Mouse (Mus musculus) lung, postnatal 0 days (tissue): Measurements from ENCODE around the gene Urb1. TPM values are rescaled to one million over a fixed set of nuclear protein-coding genes. Genes with fewer than 3 reads are reported as not detected.

ENCODE experiments used
- ATAC-seq: fragments of 200-750 bp; cut with Nextera tagmentation; 2 replicates; pipeline ENCODE4 v1.8.0; 2017; ENCODE audit warnings: moderate library complexity
- DNase-seq: peaks from one replicate; pipeline ENCODE4 v3.0.0-alpha.2; 2016; ENCODE audit warnings: low spot score
- H3K27ac ChIP-seq: fragments of 300-500 bp; sonication (generic); 2 replicates; pipeline ENCODE4 v1.5.1; 2014; ENCODE audit warnings: antibody characterized with exemption, mild to moderate bottlenecking, low read length, mixed read lengths
- H3K27me3 ChIP-seq: fragments of 300-500 bp; sonication (generic); replicated peaks from 2 replicates; pipeline ENCODE4 v1.6.1; 2014; ENCODE audit warnings: low read length, mixed read lengths; ENCODE audit not compliant: insufficient read depth
- H3K36me3 ChIP-seq: fragments of 300-500 bp; sonication (generic); 2 replicates; pipeline ENCODE4 v1.6.1; 2014; ENCODE audit warnings: low read length, mixed read lengths; ENCODE audit not compliant: insufficient read depth
- H3K4me1 ChIP-seq: fragments of 300-500 bp; sonication (generic); 2 replicates; pipeline ENCODE4 v1.6.1; 2014; ENCODE audit warnings: antibody characterized with exemption, low read depth, low read length, mixed read lengths; ENCODE audit not compliant: insufficient read depth
- H3K4me2 ChIP-seq: fragments of 300-500 bp; sonication (generic); replicated peaks from 2 replicates; pipeline ENCODE4 v1.6.1; 2014; ENCODE audit warnings: low read depth, mild to moderate bottlenecking, low read length, moderate library complexity, mixed read lengths
- H3K4me3 ChIP-seq: fragments of 300-500 bp; sonication (generic); 2 replicates; pipeline ENCODE4 v1.5.1; 2014; ENCODE audit warnings: low read depth, low read length
- H3K9ac ChIP-seq: fragments of 300-500 bp; sonication (generic); replicated peaks from 2 replicates; pipeline ENCODE4 v1.6.1; 2014; ENCODE audit warnings: low read depth, mild to moderate bottlenecking
- H3K9me3 ChIP-seq: fragments of 300-500 bp; sonication (generic); 2 replicates; pipeline ENCODE4 v1.6.1; 2016; ENCODE audit warnings: low read length, mixed read lengths
- CTCF ChIP-seq: IDR thresholded peaks from 2 replicates; pipeline ENCODE4 v1.5.1; 2016; ENCODE audit warnings: antibody characterized with exemption, mild to moderate bottlenecking
- EP300 ChIP-seq: IDR thresholded peaks from 2 replicates; pipeline ENCODE4 v1.6.1; 2016; ENCODE audit warnings: antibody characterized with exemption, mild to moderate bottlenecking, control low read depth
- WGBS: fragments of 180-500 bp; shearing (Covaris S2); extraction: QIAGEN DNeasy Blood & Tissue Kit; methylation state at CpG from one replicate; pipeline ENCODE4 v1.1.7; 2014; 5-methylcytosine and 5-hydroxymethylcytosine counted together
- polyA plus RNA-seq: library from polyadenylated mRNA; unstranded; fragments of >200 nt; fragmentation: Nextera tagmentation; extraction: Ambion mirVana; gene quantifications from 2 replicates; pipeline ENCODE4 v1.2.1, GENCODE M21; 2015

The Urb1 gene
- polyA plus RNA-seq, 1 experiment from 2014 or later, result 2.7 TPM

DNA sequence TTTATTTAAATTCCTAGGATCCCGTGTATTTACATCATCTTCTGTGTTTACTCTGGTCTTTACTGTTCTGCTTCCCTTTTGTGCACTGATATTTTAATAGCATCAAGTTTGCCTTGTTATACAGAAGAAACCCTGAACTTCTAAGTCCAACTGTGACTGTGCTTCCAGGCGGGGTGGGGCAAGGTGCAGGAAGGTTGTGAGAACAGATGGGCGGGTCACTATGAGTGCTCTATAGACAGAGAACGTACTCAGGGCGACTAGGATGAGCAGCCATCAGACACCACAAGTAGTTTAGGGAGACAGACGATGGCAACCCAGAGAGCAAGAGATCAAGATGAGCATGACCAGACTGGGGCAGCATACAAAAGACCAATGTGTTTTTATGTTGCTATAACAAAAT, 10.1 kb upstream of the Urb1 start:
- Histone ChIP-seq H3K27ac (peak overlapping the region; percentile 74; the same call in 1 of the 2 replicates), H3K4me2 (no peak overlapping the region), H3K4me3 (no peak overlapping the region), H3K4me1 (peaks cover 6% of the 10 kb centered on the region; the same call in 1 of the 2 replicates), H3K27me3 (no peaks in the 10 kb centered on the region), H3K9me3 (no peaks in the 10 kb centered on the region), H3K9ac (no peak overlapping the region), H3K36me3 (no peaks in the 10 kb centered on the region)
- ATAC-seq (no peak), DNase-seq (no peak)
- WGBS, result 71% methylated on average over 6 of the region's 6 CpGs
- TF ChIP-seq CTCF (no peak), EP300 (no peak)

DNA sequence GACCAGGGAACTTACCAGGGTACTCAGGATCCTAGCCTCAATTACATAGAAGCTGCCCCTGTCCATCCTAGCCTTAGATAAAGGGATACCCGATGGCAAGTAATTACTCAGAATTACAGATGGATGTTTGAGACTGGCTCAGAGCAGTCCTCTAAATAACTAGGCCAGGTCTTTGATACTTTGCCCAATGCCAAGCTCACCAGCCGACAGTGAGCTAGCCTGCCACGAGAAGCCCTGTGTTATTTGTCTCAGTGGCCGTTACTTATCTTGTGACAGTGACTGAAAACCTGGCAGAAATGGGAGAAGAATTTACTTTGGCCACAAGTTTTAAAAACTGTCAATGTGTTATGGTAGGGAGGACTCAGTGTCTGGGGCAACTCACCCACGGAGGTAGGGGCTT, 1.9 kb upstream of the Urb1 start:
- H3K4me1 ChIP-seq, result peaks cover 4% of the 10 kb centered on the region; the same call in 1 of the 2 replicates
- H3K4me3 ChIP-seq, result no peak overlapping the region
- H3K4me2 ChIP-seq, result no peak overlapping the region
- no peak overlapping the region for H3K27ac ChIP-seq
- no peaks in the 10 kb centered on the region for H3K9me3 ChIP-seq
- 71% methylated on average over 5 of the region's 5 CpGs for WGBS
- TF ChIP-seq EP300 (no peak), CTCF (no peak)
- no peak for DNase-seq
- H3K9ac ChIP-seq, result no peak overlapping the region
- ATAC-seq, result no peak
- H3K36me3 ChIP-seq, result no peaks in the 10 kb centered on the region
- no peaks in the 10 kb centered on the region for H3K27me3 ChIP-seq

DNA sequence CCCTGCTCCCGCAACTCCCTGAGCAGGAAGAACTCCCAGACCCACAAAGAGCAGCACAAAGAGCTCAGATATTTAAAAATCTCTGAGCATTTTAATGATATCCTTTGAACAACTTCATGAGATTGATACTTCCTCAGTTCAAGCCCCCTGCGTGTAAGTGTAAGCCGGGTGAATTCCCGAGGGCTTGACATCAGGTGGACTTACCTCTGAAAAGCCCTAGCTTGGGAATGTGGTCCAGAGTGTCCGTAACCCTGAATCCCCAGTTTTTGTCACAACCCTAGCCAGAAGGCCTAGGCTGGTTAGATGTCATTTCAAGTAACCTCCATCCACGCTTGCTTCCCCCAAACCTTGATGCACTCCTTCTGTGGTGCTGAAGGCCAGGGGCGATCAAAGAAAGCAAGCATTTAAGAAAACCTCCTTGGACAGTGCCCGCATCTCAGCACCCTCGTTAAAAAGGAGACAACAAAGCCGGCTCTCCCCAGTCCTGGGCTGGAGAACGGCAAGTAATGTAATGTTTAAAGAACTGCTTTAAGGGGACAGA, 573 bp upstream of the Urb1 start:
- TF ChIP-seq CTCF (no peak), EP300 (no peak)
- Histone ChIP-seq H3K4me2 (peak overlapping the region; percentile 90), H3K4me1 (peaks cover 4% of the 10 kb centered on the region; the same call in 1 of the 2 replicates), H3K36me3 (no peaks in the 10 kb centered on the region), H3K4me3 (peak overlapping the region; percentile 66), H3K9me3 (no peaks in the 10 kb centered on the region), H3K27ac (peak overlapping the region; percentile 66), H3K27me3 (no peaks in the 10 kb centered on the region), H3K9ac (no peak overlapping the region; the same call in 1 of the 2 replicates)
- WGBS, result 39% methylated on average over 11 of the region's 11 CpGs
- DNase-seq (no peak), ATAC-seq (no peak)

DNA sequence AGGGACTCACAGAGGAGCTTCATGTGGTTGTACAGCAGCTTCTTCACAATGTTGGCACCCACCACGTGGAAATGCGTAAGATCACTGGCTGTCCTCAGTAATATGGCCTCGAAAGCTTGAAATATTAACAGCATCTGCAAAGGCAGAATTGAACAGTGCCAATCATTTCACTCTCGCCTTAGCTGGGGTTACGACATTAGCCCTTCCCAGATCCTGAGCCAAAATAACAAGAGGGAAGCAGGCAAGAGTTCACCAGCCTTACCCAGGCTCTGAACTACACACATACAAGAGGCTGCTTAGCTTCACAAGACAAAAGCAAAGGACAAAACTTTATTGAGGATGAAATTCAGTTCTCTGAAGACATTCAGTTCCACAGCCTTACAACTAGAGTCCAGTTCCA, 5.7 kb downstream of the Urb1 start:
- ATAC-seq, result no peak
- WGBS, result 86% methylated on average over 5 of the region's 5 CpGs

DNA sequence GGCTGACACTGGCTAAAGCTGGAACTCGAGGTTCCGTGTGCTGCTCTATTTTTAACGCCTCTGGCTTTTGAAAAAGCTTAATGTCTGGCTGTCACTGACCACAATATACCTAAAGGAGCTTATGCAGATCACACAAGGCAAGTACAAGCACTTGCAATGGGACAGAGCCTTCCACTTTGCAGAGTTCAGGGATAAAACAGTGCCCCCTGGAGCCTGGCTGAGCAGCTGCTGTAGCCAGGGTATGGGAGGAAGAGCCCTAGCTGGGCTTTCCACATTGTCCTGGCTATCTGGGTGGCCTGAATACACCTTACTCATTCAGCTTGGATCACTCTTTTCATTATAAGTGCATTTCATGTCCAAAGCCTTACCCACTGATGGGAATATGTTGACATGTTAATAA, 8.3 kb downstream of the Urb1 start:
- H3K27me3 ChIP-seq, result no peaks in the 10 kb centered on the region
- TF ChIP-seq CTCF (peak; percentile 66), EP300 (no peak)
- no peaks in the 10 kb centered on the region for H3K36me3 ChIP-seq
- H3K4me1 ChIP-seq, result no peaks in the 10 kb centered on the region
- ATAC-seq (no peak), DNase-seq (peak; percentile 49)
- no peak overlapping the region for H3K4me3 ChIP-seq
- H3K4me2 ChIP-seq, result no peak overlapping the region
- 93% methylated on average over 3 of the region's 3 CpGs for WGBS
- H3K9me3 ChIP-seq, result no peaks in the 10 kb centered on the region
- no peak overlapping the region for H3K27ac ChIP-seq
- H3K9ac ChIP-seq, result no peak overlapping the region

More for the DNA sequence above, 5.7 kb downstream of the Urb1 start:
- H3K9me3 ChIP-seq, result no peaks in the 10 kb centered on the region
- H3K4me1 ChIP-seq, result no peaks in the 10 kb centered on the region
- H3K4me2 ChIP-seq, result no peak overlapping the region
- H3K27me3 ChIP-seq, result no peaks in the 10 kb centered on the region
- H3K36me3 ChIP-seq, result no peaks in the 10 kb centered on the region
- no peak overlapping the region for H3K27ac ChIP-seq
- TF ChIP-seq EP300 (no peak), CTCF (no peak)
- no peak for DNase-seq
- no peak overlapping the region for H3K9ac ChIP-seq
- H3K4me3 ChIP-seq, result no peak overlapping the region

DNA sequence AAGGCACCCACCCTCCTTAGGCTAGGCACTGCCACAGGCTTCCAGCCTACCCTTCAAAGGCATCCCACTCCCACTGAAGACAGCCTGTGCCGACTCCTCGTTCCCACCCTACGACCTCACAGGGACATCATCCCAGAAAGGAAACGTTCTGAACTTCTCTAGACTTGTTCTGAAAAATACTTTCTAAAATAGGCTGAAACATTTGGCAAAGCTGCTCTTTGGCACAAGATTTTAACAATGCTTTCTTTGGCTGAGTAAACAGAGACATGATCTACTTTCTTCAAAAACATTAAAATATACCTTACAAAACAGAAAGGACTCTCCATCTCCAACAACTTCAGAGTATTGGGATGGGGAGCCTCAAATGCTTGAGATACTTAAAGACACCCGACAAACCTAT, 9.0 kb downstream of the Urb1 start:
- Histone ChIP-seq H3K9ac (no peak overlapping the region), H3K4me1 (no peaks in the 10 kb centered on the region), H3K4me3 (no peak overlapping the region), H3K9me3 (no peaks in the 10 kb centered on the region), H3K27me3 (no peaks in the 10 kb centered on the region), H3K4me2 (no peak overlapping the region), H3K27ac (no peak overlapping the region), H3K36me3 (no peaks in the 10 kb centered on the region)
- 78% methylated on average over 5 of the region's 5 CpGs for WGBS
- no peak for TF ChIP-seq CTCF
- TF ChIP-seq EP300, result no peak
- ATAC-seq (no peak), DNase-seq (no peak)

DNA sequence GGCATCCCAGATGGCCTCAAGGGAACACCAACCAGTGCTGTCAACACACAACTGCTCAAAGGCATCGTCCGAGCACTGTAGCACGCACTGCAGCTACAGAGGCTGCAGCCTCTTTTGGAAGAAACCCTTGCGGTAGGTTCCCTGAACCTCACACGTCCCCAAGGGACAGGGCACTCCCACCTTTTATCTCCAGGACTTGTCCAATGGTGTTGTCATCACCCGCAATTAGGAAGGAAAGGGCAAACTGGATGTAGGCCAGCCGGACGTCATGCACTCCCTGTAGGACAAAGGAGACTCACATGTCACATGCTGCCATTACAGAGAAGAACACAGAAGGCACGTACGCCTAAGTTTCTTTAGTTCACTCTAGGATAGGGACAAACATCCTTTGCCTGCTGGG, 10.4 kb downstream of the Urb1 start:
- Histone ChIP-seq H3K27ac (no peak overlapping the region), H3K9me3 (no peaks in the 10 kb centered on the region), H3K27me3 (no peaks in the 10 kb centered on the region), H3K4me1 (no peaks in the 10 kb centered on the region), H3K4me2 (no peak overlapping the region), H3K9ac (no peak overlapping the region), H3K36me3 (peaks cover 6% of the 10 kb centered on the region; the same call in 1 of the 2 replicates), H3K4me3 (no peak overlapping the region)
- ATAC-seq (no peak), DNase-seq (no peak)
- 84% methylated on average over 10 of the region's 10 CpGs for WGBS
- TF ChIP-seq CTCF (no peak), EP300 (no peak)
